Mouse (Mus musculus): ENCODE data around the gene Ift122. TPM values are rescaled to one million over a fixed set of nuclear protein-coding genes. Genes with fewer than 3 reads are reported as not detected.

The Ift122 gene
- total and polyA plus RNA-seq, 3 experiments, result 7.9 to 14.1 (median 8.6) TPM

DNA sequence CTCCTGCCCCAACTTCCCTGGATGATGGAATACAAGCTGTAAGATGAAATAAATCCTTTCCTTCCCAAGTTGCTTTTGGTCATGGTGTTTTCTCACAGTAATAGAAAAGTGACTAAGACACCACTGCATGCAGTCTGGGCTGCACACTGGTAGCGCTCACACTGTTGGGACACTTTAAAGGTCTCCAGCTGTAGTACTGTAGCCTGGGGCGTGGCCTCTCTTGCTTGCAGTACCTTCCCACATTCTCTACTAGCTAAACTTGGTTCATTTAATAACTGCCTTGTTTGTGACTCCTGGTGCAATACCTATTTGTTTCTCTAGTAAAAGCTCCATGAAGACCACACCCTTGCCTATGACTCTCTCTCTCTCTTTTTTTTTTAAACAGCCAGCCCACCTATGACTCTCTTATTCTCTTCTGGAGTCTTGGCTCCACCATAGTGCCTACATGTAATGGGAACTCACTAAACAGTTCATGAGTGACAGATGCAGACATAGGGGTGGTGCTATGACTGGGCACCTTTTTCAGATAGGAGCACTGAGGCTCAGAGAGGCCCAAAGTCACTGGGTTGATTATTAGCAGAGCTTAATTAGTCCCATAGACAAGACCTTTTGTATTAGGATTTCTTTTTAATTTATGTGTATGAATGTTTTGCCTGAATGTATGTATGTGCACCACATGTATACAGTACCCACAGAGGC is 21.0 kb upstream of the Ift122 start:
- Histone ChIP-seq H3K4me1 (ENCODE audit: control insufficient read depth in 1 of 2, insufficient read depth in 2 of 2) (peaks cover 0 to 25% of the 10 kb centered on the region in 2 experiments; a peak in 3 of 4 replicates), H3K9me3 (replicated peaks; ENCODE audit: low read length) (no peaks in the 10 kb centered on the region), H3K27ac (ENCODE audit: insufficient read depth, low read depth) (no peak overlapping the region), H3K9ac (ENCODE audit: insufficient read depth, low read depth) (no peak overlapping the region), H3K79me2 (replicated peaks; ENCODE audit: control insufficient read depth, extremely low read depth, insufficient read depth, poor library complexity, severe bottlenecking) (no peaks in the 10 kb centered on the region), H3K27me3 (replicated peaks) (no peaks in the 10 kb centered on the region), H3K4me2 (ENCODE audit: insufficient read depth, low read depth, poor library complexity, severe bottlenecking) (no peak overlapping the region), H3K36me3 (replicated peaks in 1 of 2; ENCODE audit: control insufficient read depth in 1 of 2, insufficient read depth in 1 of 2, low read length in 1 of 2) (peaks cover 0 to 8% of the 10 kb centered on the region in 2 experiments), H3K4me3 (replicated peaks in 1 of 3; ENCODE audit: low read depth in 2 of 3, low read length in 2 of 3, poor library complexity in 1 of 3) (no peak overlapping the region)
- in situ Hi-C loops (cut with MboI; ENCODE audit: low pct_ligation_motif_present, low pct_unique_long_range_greater_than_20kb, low sequenced_read_pairs) (no loop called here), dilution Hi-C loops (cut with MboI; ENCODE audit: extremely low pct_ligation_motif_present, extremely low pct_unique_long_range_greater_than_20kb, low sequenced_read_pairs) (no loop called here)
- DNase-seq (ENCODE audit: extremely low read depth), result no peak
- TF ChIP-seq TCF12 (IDR thresholded peaks at IDR 0.05; ENCODE audit: low read depth, low read length) (no peak), POLR2AphosphoS2 (IDR thresholded peaks at IDR 0.05; ENCODE audit: low read depth, low read length) (no peak), KAT2A (IDR thresholded peaks at IDR 0.05; ENCODE audit: insufficient replicate concordance, low read length) (no peak), USF2 (conservative IDR thresholded peaks at IDR 0.05; ENCODE audit: low read depth, low read length) (no peak), MXI1 (IDR thresholded peaks at IDR 0.05; ENCODE audit: low read depth, low read length) (no peak), RCOR1 (conservative IDR thresholded peaks at IDR 0.05; ENCODE audit: low read depth, low read length) (no peak), ZMIZ1 (IDR thresholded peaks at IDR 0.05; ENCODE audit: low read depth, low read length) (no peak), NRF1 (IDR thresholded peaks at IDR 0.05; ENCODE audit: low read depth, low read length) (no peak), SIN3A (IDR thresholded peaks at IDR 0.05; ENCODE audit: low read length) (no peak), NELFE (IDR thresholded peaks at IDR 0.05; ENCODE audit: low read depth, low read length) (no peak), CHD2 (IDR thresholded peaks at IDR 0.05; ENCODE audit: low read length) (no peak), BHLHE40 (IDR thresholded peaks at IDR 0.05; ENCODE audit: low read depth, low read length) (no peak), POLR2A (IDR thresholded peaks at IDR 0.05; ENCODE audit: low read depth, low read length) (no peak)

DNA sequence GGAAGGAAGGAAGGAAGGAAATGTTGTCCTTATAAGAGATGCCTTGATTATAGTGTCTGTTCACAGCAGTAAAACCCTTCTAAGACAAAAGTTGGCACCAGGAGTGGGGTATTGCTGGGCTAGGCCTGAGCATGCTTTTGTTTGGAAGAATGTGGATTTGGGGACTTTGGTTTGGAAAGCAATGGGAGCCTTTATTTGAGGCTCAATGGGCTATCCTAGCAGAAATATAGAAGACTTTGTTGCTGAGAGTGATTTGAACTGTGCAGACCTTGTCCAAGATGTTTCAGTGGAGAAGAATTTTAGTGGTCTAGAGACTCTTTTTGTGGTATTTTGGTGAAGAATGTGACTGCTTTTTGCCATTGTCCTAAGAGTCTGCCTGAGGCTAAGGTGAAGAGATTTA is 19.4 kb upstream of the Ift122 start:
- no peak for TF ChIP-seq BHLHE40 (IDR thresholded peaks at IDR 0.05; ENCODE audit: low read depth, low read length)
- no peak for TF ChIP-seq ELF1 (IDR thresholded peaks at IDR 0.05; ENCODE audit: low read depth, low read length)
- DNase-seq (ENCODE audit: extremely low read depth), result no peak
- no peak overlapping the region for H3K27ac ChIP-seq (ENCODE audit: insufficient read depth, low read depth)
- H3K9me3 ChIP-seq (replicated peaks; ENCODE audit: low read length), result no peaks in the 10 kb centered on the region
- no peak overlapping the region for H3K4me3 ChIP-seq (replicated peaks in 1 of 3; ENCODE audit: low read depth in 2 of 3, low read length in 2 of 3, poor library complexity in 1 of 3)
- no peaks in the 10 kb centered on the region for H3K79me2 ChIP-seq (replicated peaks; ENCODE audit: control insufficient read depth, extremely low read depth, insufficient read depth, poor library complexity, severe bottlenecking)
- no peak overlapping the region for H3K9ac ChIP-seq (ENCODE audit: insufficient read depth, low read depth)
- H3K4me1 ChIP-seq (ENCODE audit: control insufficient read depth in 1 of 2, insufficient read depth in 2 of 2), result peaks cover 0 to 25% of the 10 kb centered on the region in 2 experiments; a peak in 3 of 4 replicates
- H3K4me2 ChIP-seq (ENCODE audit: insufficient read depth, low read depth, poor library complexity, severe bottlenecking), result no peak overlapping the region
- H3K27me3 ChIP-seq (replicated peaks), result no peaks in the 10 kb centered on the region
- in situ Hi-C loops (cut with MboI; ENCODE audit: low pct_ligation_motif_present, low pct_unique_long_range_greater_than_20kb, low sequenced_read_pairs) (no loop called here), dilution Hi-C loops (cut with MboI; ENCODE audit: extremely low pct_ligation_motif_present, extremely low pct_unique_long_range_greater_than_20kb, low sequenced_read_pairs) (no loop called here)
- peaks cover 0 to 8% of the 10 kb centered on the region in 2 experiments for H3K36me3 ChIP-seq (replicated peaks in 1 of 2; ENCODE audit: control insufficient read depth in 1 of 2, insufficient read depth in 1 of 2, low read length in 1 of 2)
